ENCODE assay signal across 17 mouse cellular contexts in genomic region chr19:47407332-47407731, GRCm38 (mm10). TPM values are rescaled to one million over a fixed set of nuclear protein-coding genes. Genes with fewer than 3 reads are reported as not detected.
DNase-seq lines count a peak whose midpoint lies in the region; ATAC-seq and TF ChIP-seq lines count a peak whose summit lies in the region.
"Had no signal": no experiment of that assay in that cellular context is flagged by ENCODE, and none has a peak within 500 bp of the region (broad histone marks: within the 10 kb centered on the region; RNA-seq: fewer than 3 reads in every experiment).

No protein-coding gene starts in this region.

- H3K9ac ChIP-seq in heart, embryonic 12.5 days: no peak overlapping the region
- H3K9ac ChIP-seq in liver, embryonic 13.5 days: no peak overlapping the region
- H3K9ac ChIP-seq in liver, postnatal 0 days (replicated peaks): no peak overlapping the region
- H3K9ac ChIP-seq: embryonic facial prominence, embryonic 13.5 days; forebrain, embryonic 12.5 days; hindbrain, embryonic 12.5 days had no signal

- ATAC-seq in heart, embryonic 12.5 days (ENCODE audit: insufficient number of reproducible peaks, low FRiP score): no peak
- ATAC-seq in liver, embryonic 13.5 days (ENCODE audit: low read depth): no peak
- ATAC-seq in liver, postnatal 0 days: no peak
- ATAC-seq: forebrain, embryonic 16.5 days had no signal

- TF ChIP-seq EP300 in liver, postnatal 0 days (IDR thresholded peaks at IDR 0.05; ENCODE audit: low read depth): no peak

- TF ChIP-seq CTCF in liver, postnatal 0 days (IDR thresholded peaks at IDR 0.05; ENCODE audit: low read depth): no peak

- H3K4me3 ChIP-seq in heart, embryonic 12.5 days: no peak overlapping the region
- no peak overlapping the region for H3K4me3 ChIP-seq in liver, embryonic 13.5 days (replicated peaks)
- no peak overlapping the region for H3K4me3 ChIP-seq in liver, postnatal 0 days (ENCODE audit: low read depth, low read length)
- H3K4me3 ChIP-seq: embryonic facial prominence, embryonic 13.5 days; forebrain, embryonic 12.5 days; hindbrain, embryonic 12.5 days had no signal

- intact Hi-C loops in left cerebral cortex, postnatal 4 days (cut with DNase I): no loop called here

- no peak overlapping the region for H3K4me2 ChIP-seq in heart, embryonic 12.5 days
- no peak overlapping the region for H3K4me2 ChIP-seq in liver, embryonic 13.5 days
- no peak overlapping the region for H3K4me2 ChIP-seq in liver, postnatal 0 days (ENCODE audit: low read depth, low read length)
- H3K4me2 ChIP-seq: embryonic facial prominence, embryonic 13.5 days; forebrain, embryonic 12.5 days; heart, embryonic 11.5 days; hindbrain, embryonic 12.5 days had no signal

- H3K9me3 ChIP-seq in heart, embryonic 12.5 days (replicated peaks): peaks cover 5% of the 10 kb centered on the region; the same call in 1 of the 2 replicates
- H3K9me3 ChIP-seq in liver, embryonic 13.5 days (replicated peaks): no peaks in the 10 kb centered on the region
- H3K9me3 ChIP-seq in liver, postnatal 0 days (ENCODE audit: low read length): no peaks in the 10 kb centered on the region
- H3K9me3 ChIP-seq: embryonic facial prominence, embryonic 13.5 days; forebrain, embryonic 12.5 days; hindbrain, embryonic 12.5 days had no signal

- H3K27me3 ChIP-seq in heart, embryonic 12.5 days (replicated peaks): no peaks in the 10 kb centered on the region
- H3K27me3 ChIP-seq in liver, embryonic 13.5 days: no peaks in the 10 kb centered on the region
- H3K27me3 ChIP-seq in liver, postnatal 0 days (ENCODE audit: insufficient read depth, low read length): no peaks in the 10 kb centered on the region
- H3K27me3 ChIP-seq: embryonic facial prominence, embryonic 13.5 days; forebrain, embryonic 12.5 days; hindbrain, embryonic 12.5 days had no signal

- WGBS in heart, embryonic 12.5 days: 93% methylated on average over 6 of the region's 6 CpGs
- 87% methylated on average over 6 of the region's 6 CpGs for whole genome bisulfite sequencing in liver, embryonic 13.5 days (ENCODE audit: insufficient replicate concordance)
- 82% methylated on average over 6 of the region's 6 CpGs for WGBS in liver, postnatal 0 days (ENCODE audit: insufficient replicate concordance)

- no peak overlapping the region for H3K27ac ChIP-seq in heart, embryonic 12.5 days (ENCODE audit: poor library complexity, severe bottlenecking)
- H3K27ac ChIP-seq in liver, embryonic 13.5 days: peak overlapping the region; percentile 44; the same call in 1 of the 2 replicates
- 0 out of 2 replicates have a peak overlapping the region, but pooled peaks have one; percentile 51 for H3K27ac ChIP-seq in liver, postnatal 0 days (ENCODE audit: low read depth)
- H3K27ac ChIP-seq: embryonic facial prominence, embryonic 13.5 days; forebrain, embryonic 12.5 days; hindbrain, embryonic 12.5 days had no signal

- peaks cover 20% of the 10 kb centered on the region; the same call in 1 of the 2 replicates for H3K36me3 ChIP-seq in heart, embryonic 12.5 days
- H3K36me3 ChIP-seq in liver, embryonic 13.5 days: no peaks in the 10 kb centered on the region
- H3K36me3 ChIP-seq in liver, postnatal 0 days (replicated peaks; ENCODE audit: insufficient read depth, low read length): no peaks in the 10 kb centered on the region
- H3K36me3 ChIP-seq: hindbrain, embryonic 12.5 days had no signal

- peak; percentile 91 for DNase-seq in heart, adult 11 months
- DNase-seq in left cerebral cortex, postnatal 4 days: peak; percentile 47
- no peak for DNase-seq in left cerebral cortex, adult 9 months (ENCODE audit: low spot score in 2 of 2)
- no peak for DNase-seq in liver, embryonic 13.5 days
- no peak for DNase-seq in liver, postnatal 0 days
- no peak for DNase-seq in adipocyte (ENCODE audit: low spot score)
- DNase-seq: adrenal gland, postnatal 14 days; cerebellum, adult 11-12 months; cerebellum, adult 9-11 months; cerebellum, postnatal 36 days; gastrocnemius, postnatal 25 days had no signal

- H3K4me1 ChIP-seq in heart, embryonic 12.5 days (replicated peaks): peaks cover 56% of the 10 kb centered on the region
- peaks cover 65% of the 10 kb centered on the region for H3K4me1 ChIP-seq in liver, embryonic 13.5 days (replicated peaks)
- peaks cover 39% of the 10 kb centered on the region for H3K4me1 ChIP-seq in liver, postnatal 0 days (ENCODE audit: insufficient read depth)

RNA-seq across cellular contexts. Expression of gene Sh3pxd2a, which starts 56.9 kb away (rescaled TPM):
- polyA plus RNA-seq in heart, embryonic 12.5 days (2016; fragmentation: Nextera tagmentation; extraction: Ambion mirVana): 6.2 TPM in 2 replicates
- 10 to 100 TPM; 25.0 to 25.1 TPM for total RNA-seq in left cerebral cortex, postnatal 4 days (2021)
- polyA plus RNA-seq in liver, embryonic 13.5 days (2015; fragmentation: Nextera tagmentation; extraction: Ambion mirVana): 0.54 and 0.62 TPM in 2 replicates
- 0.82 and 0.95 TPM in 2 replicates for polyA plus RNA-seq in liver, postnatal 0 days (2015; fragmentation: Nextera tagmentation; extraction: Ambion mirVana)

Comparison
In these comparisons a context has a peak if more than half of its experiments do, and no peak if none do; other contexts are left out.
1. DNase-seq: peak in heart, adult 11 months (single experiment) and left cerebral cortex, postnatal 4 days (single experiment); none in left cerebral cortex, adult 9 months (0 of 2), liver, embryonic 13.5 days (single experiment), liver, postnatal 0 days (single experiment) and adipocyte (single experiment).